Mouse (Mus musculus) liver, adult 2 months (tissue): ENCODE data around the gene Sox13.

ENCODE experiments used
- CTCF ChIP-seq: fragments of 200-500 bp; IDR thresholded peaks from 2 replicates; pipeline ENCODE4 v1.5.1; 2011; ENCODE audit warnings: low read depth, low read length, control low read depth
- POLR2A ChIP-seq: fragments of 200-500 bp; IDR thresholded peaks from 2 replicates; pipeline ENCODE4 v1.6.1; 2011; ENCODE audit warnings: low read length, control low read depth; ENCODE audit not compliant: insufficient read depth; ENCODE audit errors: extremely low read depth

- TF ChIP-seq POLR2A (no peak), CTCF (no peak)
Measured at GRCm38 (mm10) chr1:133347693-133348520, 76.3 kb downstream of the Sox13 start.
